Mouse (Mus musculus) gonadal fat pad, adult 2 months (tissue): ENCODE measurements around the gene Rdm1. TPM values are rescaled to one million over a fixed set of nuclear protein-coding genes. Genes with fewer than 3 reads are reported as not detected.

Experiments used
- DNase-seq: peaks from one replicate; pipeline ENCODE4 v3.0.0-alpha.2; 2012; ENCODE audit warnings: low read depth
- polyA plus RNA-seq: library from polyadenylated mRNA; depleted of rRNA; stranded (reverse); fragments of >200 nt; gene quantifications from 2 replicates; pipeline ENCODE4 v1.2.3, GENCODE M21; 2012

Gene Rdm1
- polyA plus RNA-seq, 1 experiment: 23.7 TPM

DNA sequence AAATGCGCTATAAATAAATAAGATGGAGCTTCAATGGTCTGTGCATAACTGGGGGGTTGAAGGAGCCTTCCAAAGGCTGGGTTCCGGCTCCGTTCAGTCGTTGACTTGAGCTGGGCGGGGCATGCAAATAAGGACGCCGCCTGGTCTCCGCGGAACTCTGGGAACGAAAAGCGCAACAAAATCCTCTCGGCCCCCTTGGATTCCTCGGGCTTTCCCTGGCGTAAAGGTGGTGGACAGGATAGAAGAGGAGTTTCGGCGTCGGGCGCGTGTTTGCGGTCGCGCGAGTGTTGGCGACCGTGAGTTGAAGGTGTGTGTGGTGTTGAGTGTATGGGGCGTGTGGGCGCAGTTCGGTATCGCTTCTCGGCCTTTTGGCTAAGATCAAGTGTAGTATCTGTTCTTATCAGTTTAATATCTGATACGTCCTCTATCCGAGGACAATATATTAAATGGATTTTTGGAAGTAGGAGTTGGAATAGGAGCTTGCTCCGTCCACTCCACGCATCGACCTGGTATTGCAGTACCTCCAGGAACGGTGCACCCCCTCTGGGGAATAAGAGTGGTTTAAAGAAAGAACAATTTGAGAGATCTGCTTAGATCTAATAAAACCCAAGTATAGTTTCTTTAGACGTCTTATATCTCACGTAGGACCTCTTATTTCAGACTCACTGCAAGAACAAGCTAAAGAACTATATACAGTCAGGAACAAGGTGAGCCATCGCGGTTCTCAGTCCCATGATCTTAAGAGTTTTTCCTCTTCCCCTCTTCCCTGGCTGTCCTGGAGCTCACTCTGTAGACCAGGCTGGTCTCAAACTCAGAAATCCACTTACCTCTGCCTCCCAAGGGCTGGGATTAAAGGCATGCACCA, 31.1 kb downstream of the Rdm1 start:
- DNase-seq: peak; percentile 61

DNA sequence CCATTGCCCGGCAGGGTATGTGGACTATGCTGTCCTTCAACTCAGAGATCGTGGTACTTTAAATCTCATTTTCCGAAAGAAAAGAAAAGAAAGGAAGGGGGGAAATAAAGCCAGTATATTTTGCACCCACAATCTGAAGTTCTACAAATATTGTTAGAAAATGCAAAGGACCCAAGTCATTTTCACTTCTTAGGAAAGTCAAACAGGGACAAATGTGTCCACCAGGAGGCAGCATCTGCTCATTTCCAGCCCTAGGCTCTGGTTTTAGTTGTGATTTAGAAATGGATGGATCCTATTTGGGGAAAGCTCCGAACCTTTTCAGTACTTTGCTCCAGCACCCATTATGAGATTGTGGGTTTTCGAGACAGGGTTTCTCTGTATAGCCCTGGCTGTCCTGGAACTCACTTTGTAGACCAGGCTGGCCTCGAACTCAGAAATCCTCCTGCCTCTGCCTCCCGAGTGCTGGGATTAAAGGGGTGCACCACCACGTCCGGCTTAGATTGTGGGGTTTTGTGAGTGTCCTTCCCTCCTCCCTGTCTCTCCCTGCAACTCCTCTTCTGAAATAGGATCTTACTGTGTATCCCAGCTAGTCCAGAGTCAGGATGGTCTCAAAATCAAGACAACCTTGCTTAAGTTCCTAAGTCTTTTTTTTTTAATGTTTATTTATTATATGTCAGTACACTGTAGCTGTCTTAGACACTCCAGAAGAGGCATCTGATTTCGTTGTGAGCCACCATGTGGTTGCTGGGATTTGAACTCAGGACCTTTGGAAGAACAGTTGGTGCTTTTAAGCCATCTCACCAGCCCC, 32.0 kb downstream of the Rdm1 start:
- no peak for DNase-seq

DNA sequence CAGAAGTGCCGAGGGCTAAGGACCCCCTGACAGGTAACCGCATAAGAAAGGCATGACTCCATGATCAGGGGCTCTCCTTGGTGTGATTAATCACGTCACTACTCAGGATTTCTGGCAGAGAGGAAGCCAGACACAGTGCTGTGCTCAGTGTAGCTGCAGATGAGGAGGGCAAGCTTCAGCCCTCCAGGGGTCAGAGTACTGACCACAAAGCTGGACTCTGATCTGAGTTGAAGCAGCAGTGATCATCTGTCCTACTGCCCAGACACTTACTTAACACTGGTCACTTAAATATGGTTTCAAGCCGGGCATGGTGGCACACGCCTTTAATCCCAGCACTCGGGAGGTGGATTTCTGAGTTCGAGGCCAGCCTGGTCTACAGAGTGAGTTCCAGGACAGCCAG, 34.2 kb downstream of the Rdm1 start:
- DNase-seq: no peak

DNA sequence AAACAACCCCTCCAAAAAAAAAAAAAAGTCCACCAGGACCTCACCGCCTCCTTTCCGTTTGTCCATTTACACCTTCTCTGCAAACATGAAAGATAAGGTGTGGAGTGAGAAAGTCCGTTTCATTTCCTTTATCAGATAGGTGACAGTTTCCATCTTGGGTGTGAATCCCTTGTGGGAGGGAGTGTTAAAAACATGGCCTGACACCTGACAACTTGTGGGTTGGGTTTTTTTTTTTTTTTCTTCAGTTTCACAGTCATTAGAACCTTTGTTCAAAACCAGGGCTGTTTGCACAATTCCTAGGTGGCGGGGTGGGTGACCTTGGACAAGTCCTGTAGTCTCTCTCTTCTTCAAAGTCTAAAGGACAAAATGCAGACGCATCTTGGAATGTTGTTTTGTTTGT, 34.8 kb downstream of the Rdm1 start:
- no peak for DNase-seq

DNA sequence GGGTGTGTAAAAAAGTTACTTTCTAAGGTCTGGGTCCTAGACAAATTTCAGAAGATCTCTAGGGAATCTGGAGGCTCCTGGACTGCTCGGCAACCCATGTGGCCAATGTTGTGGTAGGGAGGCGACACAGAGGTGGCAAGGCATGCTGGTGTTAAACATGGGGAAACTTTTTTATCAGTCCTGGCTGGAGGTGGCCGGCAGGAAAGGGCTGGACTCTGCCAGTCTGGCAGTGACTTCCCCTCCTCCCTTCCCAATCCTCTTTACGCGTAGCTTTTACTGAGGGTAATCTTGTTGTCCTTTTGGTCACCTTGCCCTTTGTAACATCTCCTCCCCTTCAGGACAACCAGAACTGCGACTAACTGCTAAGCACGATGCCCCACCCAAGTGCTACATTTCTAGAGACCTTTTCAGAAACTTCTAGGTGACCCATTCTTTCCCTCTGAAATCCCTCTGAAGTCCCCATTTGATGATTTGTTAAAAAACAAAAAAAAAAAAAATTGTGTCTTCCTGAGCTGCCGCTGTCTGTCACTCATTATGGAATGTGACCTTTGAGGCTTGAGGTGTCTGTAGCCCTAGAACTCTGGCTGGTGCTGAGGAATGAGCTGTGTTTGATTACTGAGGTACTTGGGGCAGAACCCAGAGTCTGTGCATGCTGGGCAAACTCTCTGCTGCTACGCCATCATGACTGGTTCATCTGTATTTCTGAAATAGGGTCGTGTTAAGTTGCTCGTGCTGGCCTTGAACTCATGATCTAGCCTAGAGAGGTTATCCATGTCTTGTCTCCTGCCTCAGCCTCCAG, 36.4 kb downstream of the Rdm1 start:
- no peak for DNase-seq

DNA sequence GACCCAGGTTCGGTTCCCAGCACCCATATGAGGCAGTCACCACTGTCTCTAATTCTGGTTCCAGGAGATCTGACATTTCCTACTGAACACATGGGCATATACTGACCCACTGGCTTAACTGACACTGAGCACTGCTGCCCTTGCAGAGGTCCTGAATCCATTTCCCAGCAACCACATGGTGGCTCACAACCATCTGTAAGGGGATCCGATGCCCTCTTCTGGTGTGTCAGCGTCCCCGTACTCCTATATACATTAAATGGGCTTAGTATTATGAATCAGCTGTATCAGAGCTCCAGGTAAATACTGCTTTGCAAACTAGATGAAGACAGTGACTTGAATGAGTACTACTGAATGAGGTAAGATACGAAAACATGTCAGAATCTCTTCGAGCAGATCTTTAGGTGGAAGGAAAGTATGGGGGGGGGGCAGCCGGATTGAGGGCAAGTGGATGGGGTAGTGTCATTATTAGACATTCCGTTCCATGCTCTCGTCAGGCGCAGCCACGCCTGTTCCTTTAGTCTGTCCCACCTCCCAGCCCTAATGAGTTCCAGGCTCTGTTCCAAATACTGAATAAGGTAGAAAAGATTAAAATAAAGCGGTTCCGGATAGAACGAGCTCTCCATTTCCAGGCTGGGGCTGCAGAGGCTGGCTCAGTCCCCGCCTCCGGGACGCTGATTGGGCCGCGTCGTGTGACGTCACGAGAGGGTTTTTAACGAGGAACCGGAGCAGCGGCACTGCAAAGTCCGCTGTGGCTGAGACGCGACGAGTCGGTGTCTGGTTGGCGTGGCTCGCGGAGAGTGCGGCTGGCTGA, 38.0 kb downstream of the Rdm1 start, which contains the start of gene Arl4d:
Gene Arl4d (plus strand): TSS at position 717 of the 811 bp plus-strand sequence.
- DNase-seq: no peak

DNA sequence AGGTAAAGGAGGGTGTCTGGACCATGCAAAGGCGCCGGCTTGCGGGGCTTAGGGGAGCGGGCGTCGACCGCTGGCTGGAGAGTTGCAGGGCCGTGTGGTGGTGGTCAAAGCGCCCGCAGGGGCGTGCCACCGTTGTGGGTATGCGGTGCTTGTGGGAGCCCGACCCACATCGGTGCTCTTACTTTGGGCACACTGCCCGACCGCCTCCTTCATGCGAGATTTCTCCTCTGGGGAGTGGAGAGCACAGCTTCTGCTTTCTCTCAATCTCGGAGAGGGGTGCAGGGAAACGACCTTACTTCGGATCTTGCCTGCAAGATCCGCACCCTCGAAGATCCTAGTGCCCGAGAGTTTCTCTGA, 38.6 kb downstream of the Rdm1 start:
- no peak for DNase-seq

DNA sequence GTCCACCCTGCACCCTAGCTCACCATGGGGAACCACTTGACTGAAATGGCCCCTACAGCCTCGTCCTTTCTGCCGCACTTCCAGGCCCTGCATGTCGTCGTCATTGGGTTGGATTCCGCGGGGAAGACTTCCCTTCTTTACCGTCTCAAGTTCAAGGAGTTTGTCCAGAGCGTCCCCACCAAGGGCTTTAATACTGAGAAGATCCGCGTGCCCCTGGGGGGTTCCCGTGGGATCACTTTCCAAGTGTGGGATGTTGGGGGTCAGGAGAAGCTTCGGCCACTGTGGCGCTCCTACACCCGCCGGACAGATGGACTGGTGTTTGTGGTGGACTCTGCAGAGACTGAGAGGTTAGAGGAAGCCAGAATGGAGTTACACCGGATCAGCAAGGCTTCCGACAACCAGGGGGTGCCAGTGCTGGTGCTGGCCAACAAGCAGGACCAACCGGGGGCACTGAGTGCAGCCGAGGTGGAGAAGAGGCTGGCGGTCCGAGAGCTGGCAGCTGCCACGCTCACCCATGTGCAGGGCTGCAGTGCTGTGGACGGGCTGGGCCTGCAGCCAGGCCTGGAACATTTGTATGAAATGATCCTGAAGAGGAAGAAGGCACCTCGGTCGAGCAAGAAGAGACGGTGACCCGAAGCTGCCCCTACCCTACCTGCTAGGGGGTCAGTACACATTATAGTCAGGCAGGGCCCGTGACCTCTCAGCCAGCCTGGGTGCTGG, 39.8 kb downstream of the Rdm1 start:
- DNase-seq: no peak

DNA sequence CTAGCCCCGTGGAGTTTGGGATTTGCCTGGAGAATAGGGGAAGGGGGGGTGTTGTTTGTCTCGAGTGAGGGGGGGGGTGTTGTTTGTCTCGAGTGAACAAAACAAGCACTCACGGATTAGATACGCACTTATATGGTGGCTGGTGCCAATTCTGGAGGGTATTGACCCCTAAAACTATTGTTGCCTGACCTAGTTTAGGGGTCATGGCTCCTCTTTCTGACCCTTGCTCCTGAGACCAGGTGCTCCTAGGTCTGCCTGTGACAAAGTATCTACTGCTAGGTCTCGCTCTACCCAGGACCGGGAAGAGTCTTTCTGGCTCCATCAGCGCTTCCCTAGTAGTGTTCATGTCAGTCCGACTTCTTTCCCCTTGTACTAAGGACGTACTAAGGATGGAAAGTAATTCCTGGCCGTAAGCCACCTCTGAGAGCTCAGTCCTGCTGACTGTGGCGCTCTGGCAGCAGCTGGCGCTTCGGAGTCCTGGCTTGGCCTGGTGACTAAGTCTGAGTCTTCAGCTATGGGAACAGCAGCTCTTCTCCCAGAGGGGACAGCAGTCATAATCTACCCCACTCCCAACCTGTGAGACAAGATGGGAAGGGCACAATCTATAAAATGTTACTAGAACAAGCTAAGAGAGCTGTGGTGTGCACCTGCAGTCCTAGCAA, 41.0 kb downstream of the Rdm1 start:
- DNase-seq: no peak

DNA sequence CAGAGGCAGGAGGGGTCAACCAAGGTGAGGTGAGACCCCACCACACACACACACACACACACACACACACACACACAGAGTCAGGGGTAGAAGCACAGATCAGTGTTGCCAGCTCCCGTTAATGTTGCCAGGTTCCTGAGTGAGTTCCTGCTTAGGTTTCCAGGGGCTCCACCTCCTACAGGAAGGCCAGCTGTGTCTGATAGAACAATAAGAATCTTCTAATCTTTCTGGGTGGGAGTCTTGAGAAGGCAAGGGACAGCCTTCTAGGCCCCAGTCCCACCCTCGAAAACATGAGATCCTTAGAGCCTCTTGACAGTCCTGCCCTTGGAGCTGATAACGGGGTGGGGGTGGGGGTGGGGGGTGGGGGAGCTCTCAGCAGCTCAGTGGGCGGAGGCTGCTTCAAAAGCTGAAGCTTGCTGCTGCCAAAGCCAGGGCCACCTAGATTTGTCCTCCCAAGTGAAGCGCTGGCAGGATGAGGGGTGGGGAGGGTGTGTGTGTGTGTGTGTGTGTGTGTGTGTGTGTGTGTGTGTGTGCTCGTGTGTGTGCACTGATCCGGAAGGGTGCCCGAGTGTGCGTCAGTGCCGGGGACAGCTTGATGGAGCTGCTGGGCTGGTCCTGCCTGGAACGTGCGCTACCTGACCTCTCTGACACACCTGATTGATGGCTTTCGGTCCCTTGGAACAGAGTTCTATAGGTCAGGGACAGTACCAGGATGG, 41.7 kb downstream of the Rdm1 start:
- DNase-seq: no peak

DNA sequence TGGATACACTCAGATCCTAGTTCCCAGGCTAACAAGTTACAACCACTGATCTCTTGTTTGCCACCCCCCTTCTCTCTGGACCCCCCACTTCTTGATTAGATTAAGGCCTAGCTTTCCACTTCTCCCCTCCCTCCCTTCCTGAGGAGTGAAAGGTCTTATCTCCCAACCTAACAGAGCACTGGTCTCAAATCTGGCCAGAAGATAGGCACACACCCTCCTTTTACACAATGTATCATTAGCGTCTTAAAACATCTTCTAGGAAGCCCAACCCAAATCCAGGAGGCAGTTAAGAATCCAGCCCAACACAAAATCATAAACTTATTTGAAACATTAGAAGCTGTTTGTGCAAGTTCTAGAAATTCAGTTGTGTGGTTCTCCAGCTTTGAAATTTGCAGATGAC, 43.3 kb downstream of the Rdm1 start:
- no peak for DNase-seq

DNA sequence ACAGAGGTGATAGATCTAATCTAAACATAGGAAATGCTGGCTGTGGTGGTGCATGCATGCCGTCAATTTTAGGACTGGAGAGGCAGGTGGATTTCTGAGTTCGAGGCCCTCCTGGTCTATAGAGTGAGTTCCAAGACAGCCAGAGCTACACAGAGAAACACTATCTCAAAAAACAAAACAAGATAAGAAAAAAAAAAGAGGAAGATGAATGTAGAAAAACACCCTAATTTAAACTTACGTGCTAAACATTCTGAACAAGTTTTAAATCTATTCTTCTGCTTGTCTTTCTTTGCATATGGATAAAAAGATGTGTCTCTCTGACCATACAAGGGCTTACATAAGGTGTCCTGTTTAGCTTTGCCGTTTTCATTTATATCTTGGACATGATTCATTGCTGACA, 44.3 kb downstream of the Rdm1 start:
- no peak for DNase-seq

DNA sequence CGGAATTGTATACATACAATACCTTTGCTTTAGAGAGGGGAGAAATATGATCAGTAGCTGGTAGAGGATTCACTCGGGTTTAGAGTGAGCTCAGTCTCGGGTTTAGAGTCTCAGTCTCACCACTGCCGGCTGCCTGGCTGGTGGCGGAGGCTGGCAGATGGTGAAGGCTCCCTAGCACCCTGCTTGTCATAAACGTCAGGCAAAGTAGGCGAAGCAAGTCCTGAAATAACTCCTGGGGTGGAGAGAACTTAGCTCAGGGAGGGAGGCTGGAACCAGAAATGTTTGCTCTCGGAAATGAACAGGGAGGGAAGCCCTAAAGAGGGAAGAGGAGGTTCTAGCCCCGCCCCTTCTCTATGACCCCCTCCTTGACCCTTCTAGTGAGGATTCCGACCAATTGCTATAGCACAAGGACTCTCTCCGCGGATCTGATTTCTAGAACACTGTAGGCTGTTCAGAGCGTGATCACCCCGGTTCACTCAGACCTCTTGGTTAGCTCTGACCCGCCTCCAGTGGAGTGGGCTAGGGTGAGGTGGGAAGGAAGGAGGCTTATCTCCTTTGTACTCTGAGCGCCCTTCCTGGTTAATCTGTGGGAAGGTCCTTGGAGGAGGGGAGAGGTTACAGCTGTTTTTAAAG, 46.1 kb downstream of the Rdm1 start:
- DNase-seq: no peak

DNA sequence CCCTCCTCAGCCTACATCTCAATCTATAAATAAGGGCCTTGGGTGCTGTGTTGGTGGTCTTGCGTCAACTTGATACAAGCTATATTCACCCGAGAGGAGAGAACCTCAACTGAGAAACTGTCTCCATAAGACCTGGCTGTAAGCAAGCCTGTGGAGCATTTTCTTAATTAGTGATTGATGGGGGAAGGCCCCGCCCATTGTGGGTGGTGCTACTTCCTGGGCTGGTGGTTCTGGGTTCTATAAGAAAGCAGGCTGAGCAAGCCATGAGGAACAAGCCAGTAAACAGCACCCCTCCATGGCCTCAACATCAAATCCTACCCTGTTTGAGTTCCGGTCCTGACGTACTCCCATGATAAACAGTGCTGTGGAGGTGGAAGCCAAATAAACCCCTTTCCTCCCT, 47.1 kb downstream of the Rdm1 start:
- DNase-seq: no peak

DNA sequence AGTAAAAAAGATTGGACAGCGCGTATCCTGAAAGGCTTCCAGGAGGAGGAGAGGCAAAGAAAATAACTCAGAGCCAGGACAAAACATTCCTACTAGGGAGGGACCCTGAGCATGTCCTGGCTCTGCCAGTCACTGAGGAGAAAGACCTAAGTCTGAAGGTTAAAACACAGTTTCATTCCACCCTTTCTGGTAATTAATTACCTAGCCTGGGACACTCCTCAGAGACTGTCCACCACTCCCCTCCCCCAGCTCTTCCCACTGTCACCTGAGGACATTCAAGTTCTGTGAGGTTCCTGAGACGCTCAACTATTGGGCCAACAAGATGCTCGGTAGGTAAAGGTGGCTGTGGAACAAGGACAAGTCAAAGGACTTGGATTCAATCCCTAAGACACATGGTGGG, 48.4 kb downstream of the Rdm1 start:
- no peak for DNase-seq

DNA sequence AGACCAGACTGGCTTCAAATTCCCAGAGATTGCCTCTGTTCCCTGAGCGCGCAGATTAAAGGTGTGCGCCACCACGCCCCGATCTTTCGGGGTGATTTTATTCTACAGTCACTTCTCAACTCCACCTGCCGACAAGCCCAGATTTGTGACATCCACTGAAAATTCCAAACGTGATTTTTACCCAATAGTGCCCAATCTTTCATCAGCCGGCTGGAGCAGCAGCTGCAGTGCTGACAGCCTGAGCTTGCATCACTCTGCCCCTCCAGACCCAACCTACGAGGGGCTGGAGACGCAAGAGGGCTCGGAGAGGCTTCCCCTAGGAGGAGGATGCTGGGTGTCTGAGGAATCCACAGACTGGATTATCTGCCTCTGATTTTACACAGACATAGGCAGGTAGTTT, 50.7 kb downstream of the Rdm1 start:
- no peak for DNase-seq

DNA sequence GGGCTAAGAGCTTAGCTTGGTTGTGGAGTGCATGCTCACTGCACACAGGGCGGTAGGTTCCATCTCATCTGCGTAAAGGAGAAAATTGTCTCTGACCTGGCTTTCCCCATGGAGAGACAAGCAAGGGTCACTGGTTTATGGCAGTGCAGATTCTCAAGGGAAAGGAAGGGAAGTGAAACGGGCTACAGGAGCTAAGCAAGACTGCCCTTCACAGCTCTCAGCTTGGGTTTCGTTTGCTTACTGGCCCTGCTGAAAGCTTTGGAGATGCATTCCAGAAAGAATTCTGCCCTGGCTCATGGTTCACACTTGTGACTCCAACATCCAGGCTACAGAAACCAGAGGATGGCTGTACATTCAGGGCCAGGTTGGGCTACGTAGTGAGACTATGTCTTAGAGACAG, 51.8 kb downstream of the Rdm1 start:
- no peak for DNase-seq

DNA sequence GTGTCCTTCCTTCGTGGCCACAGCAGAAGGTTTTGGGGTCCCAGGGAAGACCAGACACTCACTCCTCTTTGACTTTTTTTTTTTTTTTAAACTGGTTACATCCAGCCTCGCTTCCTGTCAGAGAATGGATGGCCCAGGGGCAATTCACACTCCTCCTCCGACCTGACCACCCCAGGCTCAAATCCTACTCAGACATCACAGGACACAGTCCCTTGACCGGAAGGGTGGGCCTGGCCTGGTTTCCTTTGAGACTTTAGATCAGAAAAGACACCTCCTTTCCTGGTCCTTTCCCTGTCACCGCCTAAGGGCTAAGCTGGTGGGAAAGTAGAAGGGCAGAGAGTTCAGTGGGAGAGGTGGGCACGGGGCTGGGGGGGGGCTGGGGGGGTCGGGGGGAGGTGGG, 52.9 kb downstream of the Rdm1 start:
- DNase-seq: no peak
